Mouse (Mus musculus): ENCODE measurements at regions not wholly inside any gene's neighbourhood (a gene's known extent, or its start where the extent isn't known, plus 50 kb on each side); places are given as distances from the start of the nearest gene placed in this dataset.
"Not testable (repeated sequence)": the region's sequence is repeated elsewhere in the genome, so short reads cannot be mapped to it uniquely, and the experiment has no call there.

GRCm38 (mm10) chr3:98968811-98969210 lies 75.8 kb upstream of the Hao2 start:
- no peak for DNase-seq (ENCODE audit: low spot score, missing footprints)

GRCm38 (mm10) chr3:98975777-98976176 lies 82.7 kb upstream of the Hao2 start:
- no peak overlapping the region for H3K9ac ChIP-seq (ENCODE audit: low read length)
- H3K4me1 ChIP-seq (ENCODE audit: control insufficient read depth, insufficient read depth, low read length), result no peaks in the 10 kb centered on the region
- H3K4me2 ChIP-seq, result no peak overlapping the region
- WGBS, result 7% methylated on average over 3 of the region's 3 CpGs
- H3K36me3 ChIP-seq (ENCODE audit: control insufficient read depth, insufficient read depth, low read length), result no peaks in the 10 kb centered on the region
- DNase-seq (ENCODE audit: low spot score, missing footprints) (peak; percentile 86), ATAC-seq (ENCODE audit: low FRiP score) (peak; percentile 80)
- no peaks in the 10 kb centered on the region for H3K27me3 ChIP-seq (ENCODE audit: control insufficient read depth, insufficient read depth, low read length)
- H3K27ac ChIP-seq (ENCODE audit: low read depth, low read length), result no peak overlapping the region
- no peak overlapping the region for H3K4me3 ChIP-seq (ENCODE audit: low read depth, low read length)
- H3K9me3 ChIP-seq (ENCODE audit: control insufficient read depth, low read length), result no peaks in the 10 kb centered on the region

More at GRCm38 (mm10) chr3:98968811-98969210, 75.8 kb upstream of the Hao2 start:
- no peaks in the 10 kb centered on the region for H3K27me3 ChIP-seq (ENCODE audit: control insufficient read depth, insufficient read depth, low read length)
- H3K36me3 ChIP-seq (ENCODE audit: control insufficient read depth, insufficient read depth, low read length), result no peaks in the 10 kb centered on the region
- WGBS, result 18% methylated on average over 4 of the region's 4 CpGs
- H3K4me1 ChIP-seq (ENCODE audit: control insufficient read depth, insufficient read depth, low read length), result no peaks in the 10 kb centered on the region
- peak; percentile 68; the same call in 1 of the 2 replicates for ATAC-seq (ENCODE audit: low FRiP score)
- no peaks in the 10 kb centered on the region for H3K9me3 ChIP-seq (ENCODE audit: control insufficient read depth, low read length)
- no peak overlapping the region for H3K4me3 ChIP-seq (ENCODE audit: low read depth, low read length)
- H3K4me2 ChIP-seq, result no peak overlapping the region
- no peak overlapping the region for H3K9ac ChIP-seq (ENCODE audit: low read length)
- no peak overlapping the region for H3K27ac ChIP-seq (ENCODE audit: low read depth, low read length)

- ATAC-seq (ENCODE audit: low FRiP score), result no peak
- H3K36me3 ChIP-seq (ENCODE audit: control insufficient read depth, insufficient read depth, low read length), result no peaks in the 10 kb centered on the region
Measured at GRCm38 (mm10) chr3:98982787-98983186, 89.7 kb upstream of the Hao2 start.

GRCm38 (mm10) chr3:98987266-98987665 lies 94.2 kb upstream of the Hao2 start:
- not testable (repeated sequence) for H3K27me3 ChIP-seq (ENCODE audit: control insufficient read depth, insufficient read depth, low read length); H3K4me1 ChIP-seq (ENCODE audit: control insufficient read depth, insufficient read depth, low read length); H3K4me2 ChIP-seq; DNase-seq (ENCODE audit: low spot score, missing footprints); H3K36me3 ChIP-seq (ENCODE audit: control insufficient read depth, insufficient read depth, low read length); H3K9me3 ChIP-seq (ENCODE audit: control insufficient read depth, low read length); H3K4me3 ChIP-seq (ENCODE audit: low read depth, low read length); ATAC-seq (ENCODE audit: low FRiP score); H3K9ac ChIP-seq (ENCODE audit: low read length); H3K27ac ChIP-seq (ENCODE audit: low read depth, low read length)
- WGBS, result 81% methylated on average over 2 of the region's 2 CpGs

More at GRCm38 (mm10) chr3:98982787-98983186, 89.7 kb upstream of the Hao2 start:
- no peaks in the 10 kb centered on the region for H3K4me1 ChIP-seq (ENCODE audit: control insufficient read depth, insufficient read depth, low read length)
- no peak overlapping the region for H3K4me3 ChIP-seq (ENCODE audit: low read depth, low read length)
- no peaks in the 10 kb centered on the region for H3K9me3 ChIP-seq (ENCODE audit: control insufficient read depth, low read length)
- H3K27ac ChIP-seq (ENCODE audit: low read depth, low read length), result no peak overlapping the region
- no peak overlapping the region for H3K4me2 ChIP-seq
- no peaks in the 10 kb centered on the region for H3K27me3 ChIP-seq (ENCODE audit: control insufficient read depth, insufficient read depth, low read length)
- no peak for DNase-seq (ENCODE audit: low spot score, missing footprints)
- WGBS, result 91% methylated on average over 1 of the region's 1 CpGs
- H3K9ac ChIP-seq (ENCODE audit: low read length), result no peak overlapping the region

- Histone ChIP-seq H3K9ac (ENCODE audit: low read length) (no peak overlapping the region), H3K36me3 (ENCODE audit: control insufficient read depth, insufficient read depth, low read length) (no peaks in the 10 kb centered on the region), H3K4me2 (no peak overlapping the region), H3K27ac (ENCODE audit: low read depth, low read length) (no peak overlapping the region), H3K4me3 (ENCODE audit: low read depth, low read length) (no peak overlapping the region), H3K9me3 (ENCODE audit: control insufficient read depth, low read length) (no peaks in the 10 kb centered on the region), H3K27me3 (ENCODE audit: control insufficient read depth, insufficient read depth, low read length) (no peaks in the 10 kb centered on the region), H3K4me1 (ENCODE audit: control insufficient read depth, insufficient read depth, low read length) (no peaks in the 10 kb centered on the region; the same call in 1 of the 2 replicates)
- ATAC-seq (ENCODE audit: low FRiP score) (peak; percentile 42; the same call in 1 of the 2 replicates), DNase-seq (ENCODE audit: low spot score, missing footprints) (peak; percentile 87)
- WGBS, result 37% methylated on average over 10 of the region's 10 CpGs
Measured at GRCm38 (mm10) chr3:98990801-98991200, 97.8 kb upstream of the Hao2 start.

GRCm38 (mm10) chr3:98991276-98991675 lies 98.2 kb upstream of the Hao2 start:
- ATAC-seq (ENCODE audit: low FRiP score) (no peak), DNase-seq (ENCODE audit: low spot score, missing footprints) (no peak)
- Histone ChIP-seq H3K36me3 (ENCODE audit: control insufficient read depth, insufficient read depth, low read length) (no peaks in the 10 kb centered on the region), H3K4me1 (ENCODE audit: control insufficient read depth, insufficient read depth, low read length) (no peaks in the 10 kb centered on the region; the same call in 1 of the 2 replicates), H3K27me3 (ENCODE audit: control insufficient read depth, insufficient read depth, low read length) (no peaks in the 10 kb centered on the region), H3K27ac (ENCODE audit: low read depth, low read length) (no peak overlapping the region), H3K4me2 (no peak overlapping the region), H3K4me3 (ENCODE audit: low read depth, low read length) (no peak overlapping the region), H3K9ac (ENCODE audit: low read length) (no peak overlapping the region), H3K9me3 (ENCODE audit: control insufficient read depth, low read length) (no peaks in the 10 kb centered on the region)
- WGBS, result 71% methylated on average over 6 of the region's 6 CpGs

- no peak overlapping the region for H3K27ac ChIP-seq (ENCODE audit: low read depth, low read length)
- H3K4me2 ChIP-seq, result no peak overlapping the region
- no peaks in the 10 kb centered on the region; the same call in 1 of the 2 replicates for H3K4me1 ChIP-seq (ENCODE audit: control insufficient read depth, insufficient read depth, low read length)
- H3K9me3 ChIP-seq (ENCODE audit: control insufficient read depth, low read length), result no peaks in the 10 kb centered on the region
- H3K9ac ChIP-seq (ENCODE audit: low read length), result no peak overlapping the region
- H3K36me3 ChIP-seq (ENCODE audit: control insufficient read depth, insufficient read depth, low read length), result no peaks in the 10 kb centered on the region
- DNase-seq (ENCODE audit: low spot score, missing footprints), result no peak
- ATAC-seq (ENCODE audit: low FRiP score), result no peak
- H3K4me3 ChIP-seq (ENCODE audit: low read depth, low read length), result no peak overlapping the region
- H3K27me3 ChIP-seq (ENCODE audit: control insufficient read depth, insufficient read depth, low read length), result no peaks in the 10 kb centered on the region
Measured at GRCm38 (mm10) chr3:98994086-98994485, 101.0 kb upstream of the Hao2 start.

GRCm38 (mm10) chr3:99030636-99031035 lies 110.2 kb upstream of the Wars2 start:
- WGBS, result 66% methylated on average over 1 of the region's 1 CpGs
- Histone ChIP-seq H3K27ac (ENCODE audit: low read depth, low read length) (no peak overlapping the region), H3K27me3 (ENCODE audit: control insufficient read depth, insufficient read depth, low read length) (no peaks in the 10 kb centered on the region), H3K36me3 (ENCODE audit: control insufficient read depth, insufficient read depth, low read length) (no peaks in the 10 kb centered on the region), H3K4me2 (no peak overlapping the region), H3K9ac (ENCODE audit: low read length) (no peak overlapping the region), H3K4me3 (ENCODE audit: low read depth, low read length) (no peak overlapping the region), H3K4me1 (ENCODE audit: control insufficient read depth, insufficient read depth, low read length) (no peaks in the 10 kb centered on the region), H3K9me3 (ENCODE audit: control insufficient read depth, low read length) (no peaks in the 10 kb centered on the region)
- ATAC-seq (ENCODE audit: low FRiP score) (no peak), DNase-seq (ENCODE audit: low spot score, missing footprints) (no peak)

GRCm38 (mm10) chr3:99046190-99046589 lies 94.7 kb upstream of the Wars2 start:
- ATAC-seq (ENCODE audit: low FRiP score) (no peak), DNase-seq (ENCODE audit: low spot score, missing footprints) (no peak)
- Histone ChIP-seq H3K27me3 (ENCODE audit: control insufficient read depth, insufficient read depth, low read length) (no peaks in the 10 kb centered on the region), H3K9ac (ENCODE audit: low read length) (no peak overlapping the region), H3K9me3 (ENCODE audit: control insufficient read depth, low read length) (no peaks in the 10 kb centered on the region), H3K4me3 (ENCODE audit: low read depth, low read length) (no peak overlapping the region), H3K36me3 (ENCODE audit: control insufficient read depth, insufficient read depth, low read length) (no peaks in the 10 kb centered on the region), H3K27ac (ENCODE audit: low read depth, low read length) (no peak overlapping the region), H3K4me1 (ENCODE audit: control insufficient read depth, insufficient read depth, low read length) (no peaks in the 10 kb centered on the region), H3K4me2 (no peak overlapping the region)
- WGBS, result 89% methylated on average over 6 of the region's 6 CpGs

GRCm38 (mm10) chr3:99047156-99047555 lies 93.7 kb upstream of the Wars2 start:
- Histone ChIP-seq H3K9ac (ENCODE audit: low read length) (no peak overlapping the region), H3K27ac (ENCODE audit: low read depth, low read length) (no peak overlapping the region), H3K4me2 (no peak overlapping the region), H3K27me3 (ENCODE audit: control insufficient read depth, insufficient read depth, low read length) (no peaks in the 10 kb centered on the region), H3K9me3 (ENCODE audit: control insufficient read depth, low read length) (no peaks in the 10 kb centered on the region), H3K36me3 (ENCODE audit: control insufficient read depth, insufficient read depth, low read length) (no peaks in the 10 kb centered on the region), H3K4me1 (ENCODE audit: control insufficient read depth, insufficient read depth, low read length) (no peaks in the 10 kb centered on the region), H3K4me3 (ENCODE audit: low read depth, low read length) (no peak overlapping the region)
- no peak for DNase-seq (ENCODE audit: low spot score, missing footprints)
- no peak for ATAC-seq (ENCODE audit: low FRiP score)
- 75% methylated on average over 5 of the region's 5 CpGs for WGBS
